Mouse (Mus musculus) T-helper 2 cell (primary cell): Measurements from ENCODE around the gene Nsmce4a.

Experiments used
- in situ Hi-C: fragments of 300-600 bp; cut with MboI, MseI; formaldehyde crosslinking; loops from one replicate; pipeline ENCODE4 v1.15.1; 2025; ENCODE audit warnings: high pct_unique_total_duplicates

The Nsmce4a gene

DNA sequence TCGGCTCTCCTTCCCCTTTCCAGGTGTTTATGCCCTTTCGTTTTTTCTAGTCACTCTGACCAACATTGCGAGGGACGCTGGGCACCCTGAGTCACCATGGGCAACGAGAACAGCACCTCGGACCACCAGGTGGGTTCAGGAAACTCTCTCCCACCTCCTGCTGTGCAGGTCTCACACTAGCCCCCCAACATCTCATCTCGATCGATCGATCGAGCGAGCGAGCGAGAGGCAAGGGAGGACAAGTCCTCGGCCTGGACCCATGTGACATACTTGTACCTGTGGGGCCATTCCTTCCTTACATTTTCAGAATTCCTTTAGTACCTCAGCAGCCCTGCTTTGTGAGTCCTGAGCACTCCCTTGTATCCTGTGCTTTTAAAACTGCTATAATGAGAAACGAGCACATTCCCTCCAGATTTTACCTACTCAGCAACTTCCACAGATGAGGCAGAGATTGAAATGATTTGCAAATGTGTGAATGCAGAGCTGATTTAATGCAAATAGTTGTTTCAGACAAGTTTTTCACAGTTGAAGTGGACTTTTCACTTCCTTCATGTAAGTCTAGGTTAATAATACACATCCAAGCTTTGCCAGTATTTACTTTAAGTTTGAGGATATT is 4.6 kb upstream of the Nsmce4a start, which contains the start of gene Tacc2:
Gene Tacc2, plus strand, starts transcription at position 51 of the 616 bp plus-strand sequence.
- in situ Hi-C loops = no loop called here

DNA sequence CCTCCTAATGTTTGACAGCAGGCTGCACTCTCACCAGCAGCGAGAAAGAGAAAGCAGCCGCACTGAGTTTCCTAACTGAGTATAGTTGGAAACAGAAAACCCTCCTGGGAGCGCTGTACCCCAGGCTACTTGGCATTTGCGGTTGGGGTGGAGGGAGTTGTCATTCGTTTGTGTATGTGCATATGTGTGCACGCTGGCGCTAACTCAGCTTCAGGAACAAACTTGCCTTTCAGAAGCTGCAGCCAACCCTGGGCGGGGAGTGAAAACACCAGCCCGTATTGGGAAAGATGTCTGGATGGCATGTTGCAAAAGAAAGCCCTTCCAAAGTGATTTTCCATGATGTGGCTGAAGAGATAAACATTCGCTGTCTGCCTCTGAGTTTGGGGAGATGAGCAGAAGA is 4.1 kb upstream of the Nsmce4a start:
- in situ Hi-C loops = no loop called here

DNA sequence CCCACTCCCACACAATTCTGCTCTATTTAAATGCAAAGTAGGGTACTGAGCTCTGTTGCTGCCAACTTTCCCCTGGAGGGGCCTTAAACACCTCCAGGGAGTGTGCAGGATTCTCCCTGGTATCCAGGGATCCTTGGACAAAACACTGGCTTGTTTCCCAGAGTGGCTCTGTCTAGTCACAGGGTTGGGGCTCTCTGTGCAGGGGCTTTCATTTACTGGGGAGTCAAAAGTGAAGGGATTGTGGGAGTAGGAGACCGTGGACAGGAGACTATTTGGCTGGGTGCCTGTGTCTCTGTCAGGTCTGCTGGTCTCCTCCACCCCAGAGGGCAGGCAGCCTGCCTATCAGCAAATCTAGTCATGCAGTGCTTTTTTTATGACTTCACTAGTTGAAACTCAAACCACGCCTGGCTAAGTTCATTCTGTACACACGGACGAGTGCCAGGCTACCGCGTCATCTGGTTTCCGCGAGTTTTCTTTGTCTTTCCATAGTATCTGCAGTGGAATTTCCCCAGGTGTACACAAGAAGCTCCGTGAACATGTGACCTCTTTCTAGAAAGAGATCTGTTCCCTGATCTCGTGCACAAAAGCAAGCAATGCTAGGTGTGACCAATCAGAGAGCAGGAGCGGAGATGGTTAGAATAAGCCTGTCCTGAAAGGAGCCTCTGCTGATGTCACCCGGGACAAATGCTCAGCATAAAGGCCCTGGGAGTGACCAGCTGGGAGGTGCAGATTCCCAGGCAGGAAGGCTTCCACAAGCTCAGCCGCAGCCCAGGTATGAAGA is 1.5 kb upstream of the Nsmce4a start:
- in situ Hi-C loops = no loop called here

DNA sequence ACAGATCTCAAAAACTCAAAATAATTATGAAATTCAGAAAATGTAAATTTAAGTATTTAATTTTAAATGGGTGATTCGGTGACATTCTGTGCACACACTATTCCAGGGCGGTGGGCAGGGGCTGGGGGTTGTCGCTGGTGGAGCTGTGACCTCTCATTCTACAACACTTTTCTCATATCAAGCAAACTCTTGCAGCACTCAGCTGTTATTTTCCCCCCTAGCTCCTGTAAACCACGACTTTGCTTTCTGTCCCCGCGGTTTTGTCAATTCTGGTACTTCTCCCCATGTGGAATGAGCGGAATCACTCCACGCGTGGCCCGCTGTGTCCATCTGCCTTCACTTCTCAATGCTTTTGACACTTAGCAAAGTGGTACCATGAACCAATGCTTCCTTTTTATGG is 828 bp upstream of the Nsmce4a start:
- in situ Hi-C loops = no loop called here

DNA sequence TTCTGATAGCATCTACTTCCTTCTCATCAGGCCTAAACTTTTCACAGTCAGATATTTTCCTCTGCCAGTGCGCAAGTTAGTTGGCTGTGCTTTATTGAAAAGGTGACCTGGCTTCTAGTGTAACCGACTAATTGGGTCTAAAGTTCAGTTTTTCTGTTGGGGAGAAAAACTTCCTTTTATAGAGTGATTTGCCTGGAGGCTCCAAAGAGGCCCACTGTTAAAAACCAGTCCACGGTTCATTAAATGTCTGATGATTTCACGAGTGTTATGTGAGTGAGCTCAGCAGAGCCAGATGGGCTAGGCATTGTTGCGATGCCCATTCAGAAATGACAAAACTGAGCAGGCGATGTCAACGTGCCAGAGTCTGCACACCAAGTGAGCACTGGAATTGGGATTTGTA is 2.4 kb downstream of the Nsmce4a start:
- in situ Hi-C loops = no loop called here

DNA sequence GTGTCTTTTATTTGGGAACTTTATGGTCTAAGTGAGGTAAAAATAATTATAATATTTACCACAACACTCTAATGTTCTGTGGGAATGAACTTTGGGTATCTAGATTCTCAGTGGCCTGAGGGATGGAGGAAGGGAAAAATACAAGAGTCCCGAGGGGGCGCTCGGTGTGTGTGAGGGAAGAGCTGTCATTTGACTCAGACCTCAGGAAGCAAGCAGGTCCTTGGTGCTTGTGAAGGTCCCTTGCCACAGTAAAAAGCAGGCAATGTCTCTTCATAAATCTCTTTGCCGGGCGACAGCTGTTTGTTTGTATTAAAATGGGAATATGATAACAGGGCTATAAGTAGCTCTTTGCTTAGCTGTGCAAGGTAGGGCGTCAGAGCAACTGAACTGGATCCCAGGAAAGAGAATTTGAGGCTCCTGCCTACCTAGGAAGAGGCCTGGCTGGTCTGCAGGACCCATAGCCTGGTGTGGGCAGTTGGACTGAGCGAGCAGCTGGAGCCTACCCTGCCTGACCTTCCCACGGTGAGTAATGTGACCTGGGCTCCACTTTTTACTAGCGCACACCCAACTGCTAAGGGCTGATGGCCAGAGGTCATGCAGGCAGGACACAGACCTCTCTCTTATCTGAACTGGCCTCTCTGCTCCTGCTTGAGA is 4.0 kb downstream of the Nsmce4a start:
- in situ Hi-C loops = no loop called here

DNA sequence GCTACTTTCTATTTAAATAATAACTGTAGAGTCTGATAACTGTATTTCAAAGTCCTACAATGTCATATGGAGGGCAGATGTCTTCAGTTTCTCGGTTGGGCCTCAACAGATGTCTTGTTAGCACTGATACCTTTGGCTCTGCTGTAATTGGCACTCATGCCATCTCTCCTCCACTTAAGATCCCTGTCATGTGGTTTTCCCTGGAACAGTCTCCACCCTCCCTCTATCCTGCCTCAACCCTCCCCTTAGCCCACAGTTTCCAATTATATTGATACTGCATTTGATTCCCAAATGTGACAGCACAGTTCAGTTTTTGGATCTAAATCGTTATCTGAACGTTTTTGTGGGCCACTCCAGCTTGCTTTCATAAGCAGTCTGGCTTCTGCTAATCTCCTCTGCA is 8.3 kb downstream of the Nsmce4a start:
- in situ Hi-C loops = no loop called here

DNA sequence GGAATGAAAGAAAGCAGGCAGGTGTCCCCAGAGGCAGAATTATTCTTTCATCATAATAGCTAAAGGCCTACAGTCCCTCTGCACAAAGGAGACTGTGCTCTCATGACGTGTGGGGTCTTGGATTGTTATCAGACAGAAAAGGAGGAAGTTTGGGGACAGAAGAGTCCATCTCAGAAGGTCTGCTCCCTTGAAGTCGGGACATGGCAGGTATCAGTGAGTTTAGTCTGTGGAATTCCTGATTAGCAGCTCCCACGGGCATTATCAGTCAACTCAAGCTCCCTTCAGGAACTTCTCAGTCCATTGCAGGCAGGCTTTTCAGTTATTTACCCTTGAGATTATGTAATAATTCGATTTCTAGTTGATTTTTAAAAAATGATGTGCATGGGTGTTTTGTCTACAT is 9.0 kb downstream of the Nsmce4a start:
- in situ Hi-C loops = no loop called here

DNA sequence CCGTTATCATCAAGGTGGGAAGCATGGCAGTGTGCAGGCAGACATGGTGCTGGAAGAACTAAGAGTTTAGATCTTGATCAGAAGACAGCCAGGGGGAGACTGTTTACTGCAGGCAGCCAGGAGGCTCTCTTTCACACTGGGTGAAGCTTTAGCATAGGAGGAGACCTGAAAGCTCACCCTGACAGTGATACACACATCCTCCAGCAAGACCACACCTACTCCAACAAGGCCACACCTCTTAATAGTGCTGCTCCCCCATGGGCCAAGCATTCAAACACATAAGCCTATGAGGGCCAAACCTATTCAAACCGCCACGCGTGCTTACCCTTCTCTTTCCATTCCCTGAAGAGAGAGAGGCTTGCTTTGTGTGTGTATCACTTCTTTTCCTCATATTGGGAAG is 9.6 kb downstream of the Nsmce4a start:
- in situ Hi-C loops = no loop called here

DNA sequence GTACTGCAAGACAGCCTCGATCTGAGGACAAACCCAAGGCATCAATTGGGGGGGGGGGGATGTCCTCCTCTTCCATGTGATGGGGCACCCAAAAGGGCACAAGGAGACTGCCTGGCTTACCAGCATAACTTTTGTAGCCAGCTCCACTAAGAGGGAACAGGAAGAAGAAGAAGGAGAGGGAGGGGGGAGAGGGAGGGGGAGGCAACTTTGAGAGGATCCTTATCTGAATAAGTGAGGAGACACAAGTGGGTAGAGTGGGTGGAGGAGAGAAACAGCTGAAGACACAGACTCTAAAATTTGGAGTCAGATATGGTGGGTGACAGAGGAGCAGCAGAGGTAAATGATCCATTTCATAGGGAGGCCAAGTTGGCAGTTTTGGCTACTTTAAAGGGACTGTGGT is 12.0 kb downstream of the Nsmce4a start:
- in situ Hi-C loops = no loop called here

DNA sequence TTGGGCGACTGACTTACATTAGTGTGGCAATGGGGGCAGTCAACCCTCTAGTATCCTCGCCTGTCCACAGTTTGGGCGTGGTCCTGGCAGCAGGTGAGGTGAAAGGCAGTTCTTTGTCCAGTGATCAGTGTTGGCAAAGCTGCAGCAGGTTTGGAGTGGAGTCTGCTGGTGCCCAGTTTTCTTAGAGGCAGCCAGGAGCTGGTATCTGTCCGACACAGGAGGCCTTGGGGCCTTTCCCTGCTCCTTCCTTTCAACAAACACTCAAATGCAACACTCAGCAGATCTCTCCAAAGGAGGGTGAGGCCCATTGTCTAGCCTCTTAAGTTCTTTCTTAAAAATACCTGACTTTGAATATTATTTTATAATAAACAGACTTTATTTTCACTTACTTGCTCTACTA is 14.3 kb downstream of the Nsmce4a start:
- in situ Hi-C loops = no loop called here

DNA sequence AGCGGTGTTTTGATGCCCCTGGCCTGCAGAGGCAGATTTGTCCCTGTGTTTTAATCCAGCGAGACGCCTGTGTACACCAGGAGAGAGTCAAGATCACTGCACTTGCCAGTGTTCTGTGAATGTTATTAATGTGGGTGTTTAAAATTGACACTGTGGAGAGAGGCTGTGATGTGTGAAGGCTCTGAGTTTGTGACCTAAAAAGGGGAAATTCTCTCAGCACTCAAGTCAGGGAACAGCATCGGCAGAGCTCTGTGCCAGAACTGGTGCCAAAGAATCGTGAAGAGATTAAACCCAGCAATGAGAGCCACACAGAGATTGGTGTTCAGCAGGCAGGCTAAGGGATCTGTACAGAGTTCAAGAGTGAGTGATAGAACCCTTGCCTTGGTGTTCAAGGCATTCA is 17.3 kb downstream of the Nsmce4a start:
- in situ Hi-C loops = no loop called here

DNA sequence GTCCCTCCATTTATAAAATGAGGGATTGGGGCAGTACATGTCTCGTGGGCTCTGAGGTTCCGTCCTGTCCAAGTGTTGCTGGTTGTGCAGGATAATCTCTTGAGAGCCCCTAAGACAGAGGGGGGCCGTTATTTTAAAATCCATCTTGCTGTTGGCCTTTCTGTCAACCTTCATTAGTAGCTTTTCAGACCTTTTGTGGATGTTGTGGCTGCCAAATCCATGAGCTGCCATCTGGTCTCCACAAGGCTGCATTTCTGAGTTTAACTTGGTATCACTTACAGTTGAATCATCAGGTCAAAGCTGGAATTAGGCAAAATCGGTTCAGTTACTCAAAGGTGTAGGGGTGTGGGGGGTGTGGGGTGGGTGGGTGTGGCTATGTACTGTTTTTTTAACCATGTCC is 19.6 kb downstream of the Nsmce4a start:
- in situ Hi-C loops = no loop called here

DNA sequence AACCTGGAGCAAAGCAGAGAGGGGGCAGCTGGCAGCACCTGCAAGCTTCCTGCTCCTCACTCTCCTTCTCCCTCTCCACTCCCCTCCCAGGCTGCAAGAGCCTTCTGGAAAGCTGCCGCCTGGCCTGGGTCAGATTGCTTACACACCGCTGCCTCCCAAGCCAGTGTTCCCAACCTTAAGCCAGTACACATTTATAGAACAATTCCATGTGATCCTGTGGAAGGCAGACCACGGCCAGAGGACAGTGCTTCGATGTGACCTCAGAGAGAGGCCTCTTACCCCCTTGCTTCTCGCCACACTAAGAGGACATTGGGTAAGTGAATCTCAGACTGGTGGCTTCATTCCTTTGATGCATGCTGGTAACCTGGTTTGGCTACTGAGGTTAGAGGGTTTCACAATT is 20.1 kb downstream of the Nsmce4a start:
- in situ Hi-C loops = no loop called here

DNA sequence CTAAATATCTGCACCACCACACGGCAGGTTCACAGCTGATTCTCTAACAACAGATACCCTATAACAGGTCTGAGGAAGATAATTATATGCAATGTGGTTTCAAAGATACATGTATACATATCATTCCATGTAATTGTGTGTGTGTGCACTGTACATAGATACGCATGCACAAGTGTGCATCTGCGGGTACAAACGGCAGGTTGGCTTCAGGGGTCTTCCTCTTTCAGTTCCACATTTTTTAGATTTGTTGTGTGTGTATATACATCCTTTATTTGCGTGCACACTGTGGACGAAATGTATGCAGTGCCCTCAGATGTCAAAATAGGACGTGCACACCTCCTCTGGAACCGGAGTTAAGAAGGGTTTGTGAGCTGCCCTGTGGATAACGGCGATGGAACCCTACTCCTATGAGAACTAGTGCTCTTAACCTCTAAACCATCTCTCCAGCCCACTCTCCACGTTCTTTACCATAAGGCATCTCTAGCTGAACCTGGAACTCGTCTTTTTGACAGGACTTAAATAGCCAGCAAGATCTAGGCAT is 25.2 kb downstream of the Nsmce4a start:
- in situ Hi-C loops = loop anchor here (25.0 kb wide), 1 partner anchor 815 kb away; the partner anchor contains the start of genes 2310057M21Rik and Pstk

DNA sequence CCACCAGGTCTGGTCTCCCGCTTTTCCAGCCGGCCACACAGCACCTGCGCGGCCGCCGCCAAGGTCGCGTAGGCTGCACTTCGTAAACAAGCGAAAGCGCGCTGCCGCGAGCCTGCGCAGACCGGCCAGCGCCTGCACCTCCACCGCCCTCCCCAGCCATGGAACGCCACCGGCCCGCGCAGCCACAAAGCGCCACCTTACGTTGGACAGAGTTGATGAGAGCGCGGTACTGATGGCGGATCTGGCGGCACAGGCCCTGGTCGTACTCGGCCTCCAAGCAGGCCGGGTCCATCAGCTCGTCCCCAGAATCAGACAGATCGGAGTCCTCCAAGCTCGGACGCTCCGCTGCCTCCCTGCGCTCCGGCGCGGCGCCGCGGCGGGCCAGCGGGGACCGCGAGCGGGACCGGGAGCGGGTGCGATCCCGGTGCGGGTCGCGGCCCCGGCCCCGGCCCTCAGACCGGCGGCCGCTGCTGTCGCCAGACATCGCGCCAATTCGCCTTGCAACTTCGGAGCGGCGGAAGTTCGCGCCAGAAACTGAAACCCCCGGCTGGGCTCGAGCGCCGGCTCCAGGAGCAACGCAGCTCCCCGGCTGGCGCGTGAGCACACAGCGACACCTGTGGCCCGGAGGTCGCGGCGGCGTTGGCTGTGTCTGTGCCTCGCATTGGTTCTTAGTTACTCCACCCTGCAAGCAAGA is 26.0 kb downstream of the Nsmce4a start:
- in situ Hi-C loops = loop anchor here (25.0 kb wide), 1 partner anchor 815 kb away; the partner anchor contains the start of genes 2310057M21Rik and Pstk

DNA sequence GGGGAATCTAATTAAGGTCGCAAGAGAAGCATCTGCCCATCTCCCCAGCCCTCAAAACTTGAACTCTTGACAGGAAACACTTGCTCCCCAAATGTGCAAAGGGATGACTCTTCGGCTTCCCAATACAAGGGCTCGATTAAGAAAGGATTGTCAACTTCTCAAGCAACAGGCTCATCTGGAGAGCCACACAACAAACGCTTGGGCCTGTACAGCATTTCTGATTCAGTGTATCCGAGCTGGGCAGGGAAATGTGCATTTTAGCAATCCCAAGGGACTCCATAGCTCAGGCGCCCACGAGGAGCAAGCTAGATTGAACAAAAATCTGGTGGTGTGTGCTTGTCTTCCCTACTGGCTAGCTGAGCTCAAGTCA is 26.5 kb downstream of the Nsmce4a start:
- in situ Hi-C loops = loop anchor here (25.0 kb wide), 1 partner anchor 816 kb away; the partner anchor contains the start of genes 2310057M21Rik and Pstk

DNA sequence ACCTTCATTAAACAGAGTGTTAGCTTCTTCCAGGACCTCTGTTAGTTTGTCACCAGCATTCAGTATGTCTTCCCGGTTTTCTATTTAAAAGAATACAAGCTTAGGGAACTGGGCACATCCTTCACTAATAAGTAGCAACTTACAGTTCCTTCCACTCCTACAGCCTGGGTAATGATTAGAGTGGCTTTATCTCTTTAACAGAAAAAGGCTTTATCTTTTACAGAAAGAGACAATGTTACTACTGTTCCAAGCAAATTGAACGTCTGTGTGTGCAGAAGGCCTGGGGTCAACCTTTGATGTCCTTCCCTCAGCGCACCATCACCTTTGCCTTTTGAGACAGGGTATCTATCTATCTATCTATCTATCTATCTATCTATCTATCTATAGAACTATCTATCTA is 27.0 kb downstream of the Nsmce4a start:
- in situ Hi-C loops = loop anchor here (25.0 kb wide), 1 partner anchor 816 kb away; the partner anchor contains the start of genes 2310057M21Rik and Pstk

DNA sequence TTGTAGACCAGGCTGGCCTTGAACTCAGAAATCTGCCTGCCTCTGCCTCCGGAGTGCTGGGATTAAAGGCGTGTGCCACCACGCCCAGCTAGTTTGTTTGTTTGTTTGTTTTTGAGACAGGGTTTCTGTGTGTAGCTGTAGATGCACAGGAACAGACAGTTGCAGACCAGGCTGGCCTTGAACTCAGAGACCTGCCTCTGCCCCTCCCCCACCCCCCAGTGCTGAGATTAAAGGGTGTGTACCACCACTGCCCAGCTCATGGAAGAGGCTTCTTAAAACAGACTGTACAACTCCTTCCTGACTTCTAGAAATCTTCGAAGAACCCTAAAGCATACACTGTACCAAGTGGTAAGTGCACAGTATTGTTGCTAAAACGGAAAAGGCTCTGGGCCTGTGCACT is 27.5 kb downstream of the Nsmce4a start:
- in situ Hi-C loops = loop anchor here (25.0 kb wide), 1 partner anchor 817 kb away; the partner anchor contains the start of genes 2310057M21Rik and Pstk

DNA sequence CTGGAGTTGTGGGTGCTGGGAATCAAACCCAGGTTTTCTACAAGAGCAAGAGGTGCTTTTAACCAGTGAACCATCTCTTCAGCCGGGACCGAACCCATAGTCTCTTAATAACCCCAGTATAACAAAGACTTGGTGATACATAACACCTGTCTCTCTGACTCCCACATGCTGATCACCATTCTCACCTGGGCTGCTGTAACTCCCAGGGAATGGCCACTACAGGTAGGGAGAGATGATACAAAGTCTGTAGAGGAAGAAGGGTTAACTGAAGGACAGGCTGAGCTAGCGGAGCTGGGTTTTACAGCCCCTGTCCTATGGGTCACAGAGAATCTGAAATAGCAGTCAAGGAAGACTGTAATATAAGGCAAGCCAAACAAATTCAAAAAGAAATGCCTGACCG is 29.7 kb downstream of the Nsmce4a start:
- in situ Hi-C loops = loop anchor here (25.0 kb wide), 1 partner anchor 819 kb away; the partner anchor contains the start of genes 2310057M21Rik and Pstk

DNA sequence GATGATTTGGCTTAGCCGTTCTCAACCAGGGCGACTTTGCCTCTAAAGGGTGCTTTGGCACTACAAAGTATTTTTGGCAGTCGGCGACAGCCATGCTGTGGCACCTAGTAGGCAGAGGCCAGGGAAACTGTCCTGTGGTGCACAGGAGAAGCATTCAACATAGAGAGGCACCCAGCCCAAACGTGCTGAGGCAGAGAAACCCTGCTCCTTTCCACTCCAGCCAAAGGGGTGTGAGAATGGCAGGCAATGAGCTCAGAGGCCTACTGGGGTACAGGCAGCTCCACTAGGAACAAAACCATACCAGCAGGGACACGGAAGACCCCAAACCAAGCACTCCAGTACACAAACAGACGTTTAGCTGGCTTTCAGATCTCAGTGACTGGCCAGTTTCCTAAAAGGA is 32.7 kb downstream of the Nsmce4a start:
- in situ Hi-C loops = loop anchor here (25.0 kb wide), 1 partner anchor 822 kb away; the partner anchor contains the start of genes 2310057M21Rik and Pstk
